Mouse (Mus musculus): ENCODE measurements around the gene Erg. TPM values are rescaled to one million over a fixed set of nuclear protein-coding genes. Genes with fewer than 3 reads are reported as not detected.
A peak's percentile ranks its signal among the peaks of the same experiment; 100 is the strongest.

The Erg gene
- total RNA-seq, 2 experiments from 2014 or later: 10.9 to 13.7 TPM

DNA sequence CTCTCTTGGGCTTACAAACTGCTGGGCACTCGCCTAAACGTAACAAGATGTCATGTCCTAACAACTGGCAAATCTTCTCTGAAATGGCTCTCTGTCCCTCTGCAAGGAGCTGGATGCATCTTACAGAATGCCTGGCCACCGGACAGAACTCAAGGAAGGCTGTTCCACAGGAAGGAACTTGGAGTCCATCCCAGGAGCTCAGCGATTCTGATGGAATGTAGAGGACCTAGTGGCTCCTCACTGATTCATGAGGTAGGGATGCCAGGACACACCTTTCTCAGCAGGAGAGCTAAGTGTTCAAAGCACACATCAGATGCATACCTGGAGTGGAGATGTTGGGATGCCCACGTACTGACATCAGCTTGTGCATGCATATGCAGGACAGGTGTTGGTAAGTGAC lies 221.2 kb downstream of the Erg start:
- no peak for ATAC-seq (replicated peaks; ENCODE audit: low FRiP score, low TSS enrichment, poor library complexity, severe bottlenecking)

DNA sequence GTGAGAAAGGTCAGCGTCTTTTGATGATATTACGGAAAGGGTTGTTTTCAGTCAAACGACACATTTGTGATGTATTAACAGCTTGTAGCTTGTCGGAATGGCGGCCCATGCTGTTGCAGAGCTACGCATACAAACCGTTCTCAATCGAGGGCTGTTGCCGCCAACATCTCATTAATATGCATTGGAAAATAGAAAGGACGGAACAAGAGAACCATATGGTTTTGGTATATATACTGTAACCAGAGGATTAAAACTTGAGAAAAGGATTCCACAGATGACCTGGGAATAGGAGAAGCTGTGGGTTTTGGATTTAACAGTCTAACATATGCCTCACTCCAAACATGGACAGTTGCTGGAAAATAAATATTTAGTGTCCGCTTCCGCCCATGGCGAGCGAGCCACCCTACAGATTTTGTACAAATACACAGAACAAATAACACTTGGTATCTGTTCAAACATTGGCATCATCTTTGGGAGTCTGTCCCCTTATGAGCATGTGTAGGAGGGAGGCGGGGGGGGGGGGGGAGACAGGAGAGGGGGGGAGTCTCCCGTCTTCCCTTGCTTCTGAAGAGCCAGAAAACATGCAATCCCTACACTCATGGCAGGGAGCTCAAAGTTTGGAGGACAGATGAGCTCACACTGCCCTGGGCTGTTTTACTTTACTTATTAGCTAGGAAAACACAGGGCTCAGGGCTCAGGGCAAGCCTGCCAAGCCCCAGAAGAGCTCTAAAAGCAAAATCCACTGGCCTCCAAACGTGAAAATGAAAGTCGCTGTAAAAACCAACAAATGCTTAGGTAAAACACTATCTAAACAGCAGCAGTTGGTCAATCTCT lies 222.5 kb downstream of the Erg start:
- no peak for ATAC-seq (replicated peaks; ENCODE audit: low FRiP score, low TSS enrichment, poor library complexity, severe bottlenecking)

DNA sequence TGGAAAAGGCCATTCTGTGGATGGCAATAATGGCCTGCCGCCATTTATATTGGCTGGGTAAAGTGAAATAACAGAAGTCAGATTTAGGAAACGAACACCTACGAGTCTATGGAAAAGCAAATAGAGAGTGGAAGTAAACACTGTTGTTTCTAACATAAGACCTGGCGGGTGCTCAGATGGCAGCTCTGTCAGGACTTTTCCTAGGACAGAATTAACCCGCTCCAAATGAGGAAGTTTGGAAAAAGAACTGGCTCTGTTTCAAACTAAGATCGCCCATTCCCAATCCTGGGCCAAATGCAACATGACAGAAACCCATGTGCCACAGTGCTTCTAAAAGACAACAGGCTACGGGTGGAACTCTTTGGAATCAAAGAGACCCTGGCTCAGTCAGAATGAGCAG lies 224.4 kb downstream of the Erg start:
- no peak for ATAC-seq (replicated peaks; ENCODE audit: low FRiP score, low TSS enrichment, poor library complexity, severe bottlenecking)

DNA sequence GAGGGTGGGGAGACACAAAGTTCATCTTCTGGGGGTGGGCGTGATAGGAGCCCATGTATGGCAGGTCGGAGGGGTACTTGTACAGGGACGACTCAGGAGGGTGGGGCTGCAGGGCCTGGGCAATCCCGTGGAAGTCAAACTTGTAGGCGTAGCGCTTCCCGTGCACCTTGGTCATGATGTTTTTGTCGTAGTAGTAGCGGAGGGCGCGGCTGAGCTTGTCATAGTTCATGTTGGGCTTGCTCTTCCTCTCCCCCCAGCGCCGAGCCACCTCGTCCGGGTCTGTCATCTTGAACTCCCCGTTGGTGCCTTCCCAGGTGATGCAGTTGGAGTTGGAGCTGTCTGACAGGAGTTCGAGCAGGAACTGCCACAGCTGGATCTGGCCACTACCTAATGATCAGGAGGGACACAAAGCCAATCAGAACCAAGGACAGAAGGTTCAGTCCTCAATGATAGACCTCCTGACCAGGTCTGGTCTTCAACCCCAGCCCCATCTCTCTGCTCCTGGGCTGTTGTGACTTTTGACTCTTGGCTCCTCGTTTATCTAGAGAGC lies 225.4 kb downstream of the Erg start:
- ATAC-seq (replicated peaks; ENCODE audit: low FRiP score, low TSS enrichment, poor library complexity, severe bottlenecking): no peak

DNA sequence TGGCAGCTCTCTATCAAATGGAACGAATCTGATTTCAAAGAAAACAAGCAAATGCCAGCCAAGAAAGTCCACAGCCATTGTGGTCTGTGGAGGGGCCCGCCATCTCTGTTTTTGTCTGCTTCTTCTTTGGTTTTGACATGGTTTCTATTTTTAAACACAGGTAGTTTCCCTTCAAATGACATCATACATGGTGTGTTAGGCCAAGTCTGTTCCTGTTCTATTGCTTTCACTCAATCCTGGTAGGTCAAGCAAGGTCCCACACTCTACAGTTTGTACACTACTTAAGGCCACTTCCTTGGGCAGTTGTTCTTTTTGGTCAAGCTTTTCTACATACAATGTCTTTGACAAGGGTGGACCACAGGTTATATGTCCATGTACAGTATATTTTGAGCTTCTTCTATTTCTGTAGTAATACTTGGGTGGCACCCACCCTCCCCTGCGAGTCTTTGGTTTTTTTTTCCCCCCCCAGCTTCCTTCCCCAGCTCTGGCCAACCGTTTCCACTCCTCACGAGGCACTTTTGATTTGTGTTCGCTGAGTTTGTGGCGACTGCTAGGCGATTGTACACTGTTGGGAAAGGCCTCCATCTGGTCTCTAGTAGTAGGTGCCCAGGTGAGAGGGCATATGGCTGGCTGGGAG lies 226.1 kb downstream of the Erg start:
- ATAC-seq (replicated peaks; ENCODE audit: low FRiP score, low TSS enrichment, poor library complexity, severe bottlenecking): no peak

DNA sequence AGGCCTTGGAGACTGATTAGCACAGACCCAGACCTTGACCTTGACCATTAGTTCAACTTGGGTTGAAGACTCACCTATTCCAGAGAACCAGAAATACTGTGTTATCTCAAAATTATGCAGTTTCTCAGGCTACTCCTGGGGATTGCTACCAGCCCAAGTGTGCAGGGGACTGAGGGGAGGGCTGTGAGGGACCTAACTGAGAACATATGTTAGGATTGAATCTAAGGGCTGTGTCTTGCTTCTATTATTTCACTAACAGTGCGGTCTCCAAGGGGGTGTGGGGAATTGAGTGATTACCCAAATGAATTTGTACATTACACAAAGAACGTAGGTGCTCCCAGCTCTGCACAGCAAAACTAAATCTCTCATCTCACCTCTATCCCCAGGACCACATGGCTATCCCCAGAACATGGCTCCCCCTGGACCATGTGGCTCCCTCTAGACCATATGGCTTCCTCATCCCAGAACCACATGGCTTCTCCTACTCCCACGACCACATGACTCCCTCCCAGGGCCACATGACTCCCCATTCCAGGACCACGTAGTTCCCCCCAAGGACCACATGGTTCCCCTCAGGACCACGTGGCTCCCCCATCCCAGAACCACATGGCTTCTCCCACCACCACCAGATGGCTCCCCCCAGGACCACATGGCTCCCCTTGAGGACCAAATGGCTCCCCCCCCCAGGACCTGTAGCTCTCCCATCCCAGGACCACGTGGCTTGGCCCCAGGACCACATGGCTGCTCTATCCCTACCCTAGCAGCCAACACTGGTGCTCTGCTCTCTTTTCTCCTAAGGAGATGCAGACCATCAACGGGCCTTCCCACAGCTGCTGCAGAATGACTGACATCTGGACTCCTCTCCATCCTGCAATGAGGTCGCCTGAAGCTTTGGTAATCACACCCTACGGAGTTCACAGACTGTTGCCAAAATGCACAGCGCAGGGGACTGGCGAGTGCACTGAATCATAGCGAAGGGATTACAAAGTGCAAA lies 229.1 kb downstream of the Erg start:
- ATAC-seq (replicated peaks; ENCODE audit: low FRiP score, low TSS enrichment, poor library complexity, severe bottlenecking): no peak

DNA sequence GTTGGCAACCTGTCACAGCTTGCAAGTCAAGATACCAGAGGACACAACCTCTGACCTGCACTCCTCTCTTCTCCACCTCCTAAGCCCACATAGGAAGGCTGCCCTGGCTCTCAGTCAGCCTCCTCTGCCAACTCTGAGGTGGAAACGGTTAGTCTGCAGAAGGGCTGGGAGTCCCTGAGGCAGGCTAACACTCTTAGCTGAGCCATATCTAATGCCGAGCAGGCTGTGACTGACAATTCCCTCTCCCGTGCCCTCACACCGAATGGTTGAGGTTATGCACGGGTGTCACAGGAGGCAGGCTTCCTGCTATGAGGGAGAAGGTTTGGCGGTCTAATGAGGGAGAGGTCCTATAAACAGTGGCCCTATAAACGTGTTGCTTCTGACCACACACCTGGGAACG lies 232.6 kb downstream of the Erg start:
- peak; percentile 41; the same call in 1 of the 2 replicates for ATAC-seq (replicated peaks; ENCODE audit: low FRiP score, low TSS enrichment, poor library complexity, severe bottlenecking)

DNA sequence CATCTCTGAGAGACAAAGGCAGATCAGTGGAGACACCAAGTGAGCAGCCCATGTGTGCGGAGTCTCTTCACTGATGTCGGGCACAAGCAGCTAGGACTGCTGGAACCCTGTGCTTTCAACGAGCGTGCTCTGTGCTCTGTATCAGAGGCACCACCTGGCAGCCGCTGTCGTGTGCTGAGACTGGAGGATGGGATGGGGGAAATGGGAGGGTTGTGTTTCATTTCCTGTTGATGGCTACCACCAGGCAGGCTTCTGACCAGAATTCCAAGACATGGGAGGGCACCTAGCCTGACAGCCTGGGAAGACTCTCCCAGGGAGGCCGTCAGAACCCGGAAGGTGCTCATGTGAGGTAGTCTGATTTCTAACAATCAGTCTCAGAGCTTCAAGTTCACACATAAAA lies 234.1 kb downstream of the Erg start:
- no peak for ATAC-seq (replicated peaks; ENCODE audit: low FRiP score, low TSS enrichment, poor library complexity, severe bottlenecking)

DNA sequence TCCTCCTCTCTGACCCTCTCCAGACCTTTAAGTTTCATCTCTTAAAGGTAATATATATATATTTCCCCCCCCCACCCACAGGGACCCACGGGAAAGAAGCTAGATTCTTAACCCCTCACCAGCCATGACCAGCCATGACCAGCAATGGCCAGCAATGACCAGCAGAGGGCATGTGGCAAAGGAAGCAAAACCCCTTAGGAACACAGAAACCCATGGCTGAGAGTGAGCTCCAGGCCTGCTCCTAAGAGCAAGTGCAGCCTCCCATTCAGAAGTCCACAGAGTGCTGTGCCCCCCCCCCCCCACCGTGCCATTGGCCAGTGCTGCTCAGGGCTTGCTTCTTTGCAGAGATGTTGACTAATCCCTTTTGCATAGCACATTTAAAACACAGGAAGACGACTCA lies 235.9 kb downstream of the Erg start:
- ATAC-seq (replicated peaks; ENCODE audit: low FRiP score, low TSS enrichment, poor library complexity, severe bottlenecking): peak; percentile 58

DNA sequence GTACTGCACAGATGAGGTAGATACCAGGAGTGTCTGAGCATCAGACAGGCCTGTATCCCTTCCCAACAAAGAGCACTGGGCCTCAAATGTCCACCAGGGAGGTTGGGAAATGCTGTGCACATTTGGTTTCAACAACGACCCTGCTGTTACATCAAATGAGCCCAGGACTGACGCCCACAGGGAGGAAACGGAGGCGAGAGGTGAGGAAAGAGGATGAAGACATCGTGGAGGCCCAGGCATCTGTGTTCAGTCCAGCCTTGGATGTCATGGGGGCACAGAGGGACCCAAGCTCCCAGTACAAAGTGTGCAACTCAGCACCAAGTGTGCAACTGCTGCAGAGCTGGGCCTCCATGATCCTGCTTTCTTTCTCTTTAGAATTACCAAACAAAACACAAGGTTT lies 236.6 kb downstream of the Erg start:
- no peak for ATAC-seq (replicated peaks; ENCODE audit: low FRiP score, low TSS enrichment, poor library complexity, severe bottlenecking)

DNA sequence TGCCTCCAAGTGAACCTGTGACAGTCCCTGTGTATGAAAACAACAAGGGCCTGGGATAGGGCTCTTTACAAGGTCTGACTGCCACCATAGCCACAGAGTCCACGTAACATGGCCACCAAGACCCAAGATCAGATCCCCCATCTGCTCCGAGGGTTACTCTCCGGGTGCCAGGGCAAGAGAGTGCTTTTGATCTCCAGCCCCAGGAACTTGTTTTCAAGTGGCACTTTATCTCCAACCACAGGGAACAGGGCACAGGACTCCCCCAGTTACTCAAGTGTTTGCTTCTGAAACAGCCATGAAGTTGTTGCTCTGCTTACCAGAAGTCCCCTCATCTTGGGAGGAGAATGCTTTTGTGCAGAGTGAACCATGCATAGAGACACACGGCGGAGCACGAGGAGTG lies 237.0 kb downstream of the Erg start:
- ATAC-seq (replicated peaks; ENCODE audit: low FRiP score, low TSS enrichment, poor library complexity, severe bottlenecking): no peak

DNA sequence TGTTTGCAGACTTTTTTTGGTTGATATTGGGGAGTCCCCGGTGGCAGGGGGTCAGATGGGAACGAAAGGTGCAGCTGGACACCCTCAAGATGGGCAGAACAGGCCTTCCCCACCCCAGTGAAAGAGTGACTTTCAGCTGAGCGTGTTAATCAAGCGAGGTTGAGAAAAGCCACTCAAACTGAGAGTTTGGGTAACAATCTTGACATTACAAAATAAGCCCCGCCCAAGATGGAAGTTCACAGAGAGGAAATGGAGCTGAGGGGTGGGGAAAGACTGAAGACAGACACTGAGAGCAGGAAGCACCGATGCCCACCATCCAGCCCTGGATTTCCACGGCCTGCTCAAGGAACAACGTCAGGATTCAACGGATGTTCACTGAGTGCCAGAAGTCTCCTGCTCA lies 237.8 kb downstream of the Erg start:
- ATAC-seq (replicated peaks; ENCODE audit: low FRiP score, low TSS enrichment, poor library complexity, severe bottlenecking): no peak

DNA sequence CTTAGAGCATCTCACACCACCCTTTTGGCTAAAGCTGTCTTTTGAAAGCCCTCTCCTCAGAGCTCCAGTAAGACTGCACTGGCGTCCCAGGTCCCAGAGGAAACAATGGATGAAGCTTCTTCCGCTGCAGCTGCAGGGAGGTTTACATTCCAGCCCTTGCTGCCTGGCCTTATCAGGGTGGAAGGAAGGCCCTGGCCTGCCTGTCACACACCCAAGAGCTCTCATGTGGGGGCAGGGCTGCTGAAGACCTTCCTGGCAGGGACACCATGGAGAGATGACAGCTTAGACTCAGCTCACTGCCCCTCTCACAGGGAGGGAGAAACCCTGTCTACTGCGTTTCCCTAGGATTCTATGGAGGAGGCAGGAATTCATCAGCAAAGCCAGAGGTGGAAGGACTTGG lies 239.2 kb downstream of the Erg start:
- peak; percentile 63 for ATAC-seq (replicated peaks; ENCODE audit: low FRiP score, low TSS enrichment, poor library complexity, severe bottlenecking)

DNA sequence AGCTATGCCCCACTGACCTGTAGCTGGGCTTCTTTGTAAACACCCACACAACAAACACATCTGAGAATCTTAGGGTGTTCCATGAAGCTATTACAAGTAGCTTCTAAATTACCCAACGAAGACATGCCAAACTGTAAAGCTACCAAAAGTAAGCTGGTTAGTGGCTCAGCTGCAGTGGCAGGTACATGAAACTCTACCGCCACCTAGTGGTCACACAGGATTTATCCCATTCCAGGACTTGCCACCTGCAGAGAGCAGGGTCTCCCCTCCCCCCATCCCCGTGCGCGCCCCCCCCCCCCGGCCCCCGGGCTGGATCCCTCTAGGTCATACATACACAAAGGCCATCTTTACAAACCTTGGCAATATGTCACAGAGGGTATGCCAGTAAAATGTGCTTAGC lies 240.5 kb downstream of the Erg start:
- 0 out of 2 replicates have a peak, but pooled peaks have one; percentile 28 for ATAC-seq (replicated peaks; ENCODE audit: low FRiP score, low TSS enrichment, poor library complexity, severe bottlenecking)

DNA sequence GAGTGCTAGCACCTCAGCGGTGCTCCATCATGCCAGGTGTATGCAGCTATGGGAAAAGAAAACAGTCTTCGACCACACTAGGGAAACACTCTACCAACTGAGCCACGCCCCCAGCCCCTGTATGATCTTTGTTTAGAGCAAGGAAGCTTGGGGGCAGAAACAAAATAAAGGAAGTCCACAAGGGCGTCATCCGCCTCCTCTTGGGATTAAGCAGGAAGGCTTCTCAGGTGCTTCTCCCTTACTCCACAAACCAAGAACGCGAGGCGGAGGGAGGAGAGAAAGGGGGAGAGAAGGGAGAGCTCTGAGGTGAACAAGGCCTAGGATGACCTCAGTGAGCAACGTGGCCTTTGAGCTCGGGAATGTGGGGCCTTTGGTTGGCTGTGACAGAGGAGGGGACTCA lies 241.4 kb downstream of the Erg start:
- ATAC-seq (replicated peaks; ENCODE audit: low FRiP score, low TSS enrichment, poor library complexity, severe bottlenecking): no peak

DNA sequence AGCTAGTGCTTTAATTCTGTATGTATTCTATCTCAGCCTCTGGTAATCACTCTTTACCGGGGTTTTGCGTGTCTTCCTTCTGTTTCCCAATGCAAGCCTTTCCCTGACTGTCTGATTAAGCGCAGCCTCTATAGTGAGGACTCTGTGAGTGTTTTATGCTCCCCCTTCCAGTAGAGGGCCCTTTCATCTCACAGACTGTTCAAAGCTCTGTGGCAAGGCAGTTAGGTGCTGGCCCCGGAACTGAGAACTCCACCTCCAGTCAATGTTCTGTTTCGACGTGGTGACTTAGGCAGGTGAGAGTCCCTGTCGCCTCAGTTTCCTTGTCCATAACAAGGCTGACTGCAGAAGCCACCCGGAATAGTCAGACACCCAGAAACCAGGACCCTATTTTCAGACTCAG lies 244.4 kb downstream of the Erg start:
- peak; percentile 58 for ATAC-seq (replicated peaks; ENCODE audit: low FRiP score, low TSS enrichment, poor library complexity, severe bottlenecking)

DNA sequence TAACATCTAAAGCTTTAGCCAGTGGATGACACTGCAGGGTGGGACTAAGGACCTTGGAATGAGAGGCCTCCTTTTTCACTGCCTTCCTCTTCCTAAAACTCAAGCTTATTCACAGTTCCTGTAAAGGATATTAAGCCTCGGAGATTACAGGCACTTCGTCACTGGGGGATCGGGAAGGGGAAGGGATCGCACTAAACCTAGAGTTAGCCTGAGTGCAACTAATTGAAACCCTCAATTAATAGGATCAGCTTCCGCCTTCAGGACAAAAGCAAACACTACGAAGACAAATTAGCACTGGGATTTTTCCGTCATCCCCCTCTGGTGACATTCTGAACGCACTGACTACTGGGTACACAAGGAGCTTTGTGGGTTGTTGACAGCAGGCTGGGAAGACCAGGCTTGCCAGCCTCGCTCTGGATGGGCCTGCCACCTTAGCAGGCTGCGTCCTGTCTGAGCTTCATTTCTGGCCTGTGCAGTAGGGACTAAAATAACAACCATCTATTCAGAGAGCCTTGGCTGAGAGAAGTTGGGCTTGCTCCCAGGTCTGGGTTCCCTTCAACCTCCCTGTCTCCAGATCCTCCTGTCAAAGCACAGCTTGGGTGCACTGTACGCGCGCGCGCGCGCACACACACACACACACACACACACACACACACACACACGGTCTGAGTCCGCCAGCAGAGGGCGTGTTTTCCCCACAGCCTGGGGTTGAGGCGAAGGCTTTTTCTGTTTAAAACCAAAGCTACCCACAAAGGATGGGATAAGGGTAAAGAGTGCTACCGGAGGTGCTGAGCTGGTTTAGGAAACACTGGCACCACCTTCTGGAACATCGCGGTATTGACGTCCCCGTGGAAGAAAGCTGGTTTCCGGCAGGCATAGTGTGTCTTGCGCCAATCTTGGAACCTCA lies 245.3 kb downstream of the Erg start:
- peak; percentile 88 for ATAC-seq (replicated peaks; ENCODE audit: low FRiP score, low TSS enrichment, poor library complexity, severe bottlenecking)

DNA sequence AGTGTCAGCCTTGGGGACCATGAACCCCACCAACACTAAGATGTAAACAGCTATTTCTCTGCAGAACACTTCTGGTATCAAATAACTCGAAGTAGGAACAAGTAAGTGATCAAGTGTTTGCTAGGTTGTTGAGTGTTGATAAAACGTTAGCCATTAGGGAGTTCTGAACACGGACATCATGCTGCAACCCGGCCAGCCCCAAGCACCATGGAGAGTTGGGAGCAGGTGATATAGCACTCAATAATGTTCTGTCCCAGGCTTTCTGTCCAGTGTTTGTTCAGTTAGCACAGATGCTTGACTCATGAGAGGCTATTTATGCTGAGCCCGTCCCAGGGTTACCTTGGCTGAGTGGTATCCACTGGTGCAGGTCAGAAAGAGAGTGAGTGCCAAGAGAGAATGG lies 254.2 kb downstream of the Erg start:
- no peak for ATAC-seq (replicated peaks; ENCODE audit: low FRiP score, low TSS enrichment, poor library complexity, severe bottlenecking)

All from megakaryocyte-erythroid progenitor cell, adult 5-6 weeks (primary cell).